Mouse (Mus musculus): ENCODE measurements around the gene Tigar.

Gene Tigar

GRCm38 (mm10) chr6:127143576-127144288 lies 34.4 kb upstream of the Tigar start:
- in situ Hi-C loops (cut with MboI; ENCODE audit: low sequenced_read_pairs), result loop anchor here (10.0 kb wide), 1 partner anchor 211 kb away; no protein-coding TSS in a partner anchor

DNA sequence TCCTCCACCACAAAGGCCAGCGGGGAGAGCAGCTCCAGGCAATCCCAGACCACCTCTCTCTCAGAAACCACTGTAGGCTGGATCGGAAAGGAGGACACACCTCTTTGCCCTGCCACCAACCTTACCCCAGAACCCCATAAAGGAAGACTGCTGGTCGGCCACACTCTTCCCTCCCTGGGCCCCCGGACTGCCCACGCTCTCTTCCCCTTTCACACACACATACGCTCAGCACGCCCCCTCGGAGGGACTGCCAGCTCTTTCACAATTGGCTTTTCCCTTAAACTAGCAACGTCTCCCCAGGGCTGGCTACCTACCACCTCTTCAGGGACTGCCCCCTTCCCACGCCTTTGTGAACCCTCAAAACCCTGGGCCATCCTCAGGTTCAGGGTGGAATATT lies 33.8 kb upstream of the Tigar start:
- in situ Hi-C loops (cut with MboI; ENCODE audit: low sequenced_read_pairs), result loop anchor here (10.0 kb wide), 1 partner anchor 212 kb away; no protein-coding TSS in a partner anchor

DNA sequence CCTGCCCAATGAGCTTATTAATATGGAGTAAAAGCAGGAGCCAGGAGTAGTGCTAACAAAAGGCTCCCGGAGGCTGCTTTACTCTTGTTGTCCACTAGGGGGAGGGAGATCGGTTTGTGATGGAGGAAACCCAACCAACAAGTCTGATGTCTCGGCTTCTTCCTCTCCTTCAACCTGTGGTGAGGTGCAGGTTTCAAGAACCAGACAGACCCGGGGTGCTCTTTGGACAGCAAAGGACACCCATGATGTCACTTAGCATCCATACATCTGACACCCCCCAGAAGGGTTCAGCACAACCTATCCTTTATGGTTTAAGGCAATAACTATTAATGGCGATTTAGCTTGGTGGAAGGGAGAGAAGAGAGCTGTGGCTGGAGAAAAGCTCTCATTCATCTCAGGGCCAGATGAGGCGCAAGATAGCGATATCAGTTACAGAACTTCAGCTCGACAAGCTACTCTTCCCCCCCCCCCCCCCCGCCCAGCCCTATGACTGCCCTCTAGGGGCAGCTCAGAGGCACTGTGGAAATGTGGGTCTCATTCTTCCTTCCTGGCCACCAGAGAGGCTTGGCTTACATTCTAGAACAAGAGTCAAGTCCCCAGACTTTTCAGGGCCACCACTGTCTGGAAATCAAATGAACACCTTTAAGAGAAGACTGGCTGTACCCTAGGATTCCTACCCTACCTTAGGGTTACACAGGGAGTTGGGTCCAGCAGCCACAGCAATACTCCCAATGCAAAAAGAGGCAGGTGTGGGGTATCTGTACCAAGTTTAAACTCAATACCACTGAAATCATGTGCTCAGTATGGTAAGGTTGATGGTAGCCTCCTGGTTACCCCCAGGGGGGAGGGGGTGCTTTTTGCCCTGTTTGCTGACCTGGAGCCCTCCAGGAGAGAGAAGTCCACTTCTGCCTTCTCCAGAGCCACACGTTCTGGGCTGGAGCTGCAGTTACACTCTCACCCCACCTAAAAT lies 33.1 kb upstream of the Tigar start:
- in situ Hi-C loops (cut with MboI; ENCODE audit: low sequenced_read_pairs), result loop anchor here (10.0 kb wide), 1 partner anchor 212 kb away; no protein-coding TSS in a partner anchor

- in situ Hi-C loops (cut with MboI; ENCODE audit: low sequenced_read_pairs), result no loop called here
Observed at GRCm38 (mm10) chr6:127138962-127139361, 29.6 kb upstream of the Tigar start.

DNA sequence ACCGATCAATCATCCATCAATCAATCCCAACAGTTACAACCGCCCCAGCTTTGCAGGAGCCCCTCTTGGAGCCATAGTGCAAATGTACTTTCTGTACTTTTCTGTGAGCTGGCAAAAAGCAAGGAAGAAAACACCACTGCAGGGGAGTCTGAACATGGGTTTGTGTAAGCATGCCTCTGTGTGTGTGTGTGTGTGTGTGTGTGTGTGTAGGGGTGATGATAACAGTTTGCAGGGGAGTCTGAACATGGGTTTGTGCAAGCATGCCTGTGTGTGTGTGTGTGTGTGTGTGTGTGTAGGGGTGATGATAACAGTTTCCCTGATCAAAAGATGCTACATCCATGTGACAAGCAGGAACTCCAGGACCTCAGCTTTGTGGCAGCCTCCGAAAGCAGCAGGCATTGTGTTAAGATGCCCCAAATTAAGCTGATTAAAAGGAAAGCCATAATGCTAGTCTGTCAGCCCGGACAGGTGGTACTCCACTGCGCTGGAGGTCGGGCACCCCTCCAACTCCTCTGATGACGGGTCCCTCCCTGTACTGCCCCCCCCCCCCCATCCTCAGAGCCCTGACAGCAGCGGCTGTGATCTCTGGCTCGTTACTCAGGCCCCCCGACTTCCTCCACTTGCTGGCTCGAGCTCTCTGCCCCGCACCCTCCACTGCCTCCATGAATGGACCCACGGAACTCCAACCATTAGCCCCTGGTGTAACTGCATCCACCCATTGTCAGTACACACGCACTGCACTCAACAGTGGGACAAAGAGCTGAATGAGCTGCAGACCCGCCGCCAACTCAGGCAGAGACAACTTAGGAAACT lies 24.3 kb upstream of the Tigar start:
- in situ Hi-C loops (cut with MboI; ENCODE audit: low sequenced_read_pairs), result no loop called here

DNA sequence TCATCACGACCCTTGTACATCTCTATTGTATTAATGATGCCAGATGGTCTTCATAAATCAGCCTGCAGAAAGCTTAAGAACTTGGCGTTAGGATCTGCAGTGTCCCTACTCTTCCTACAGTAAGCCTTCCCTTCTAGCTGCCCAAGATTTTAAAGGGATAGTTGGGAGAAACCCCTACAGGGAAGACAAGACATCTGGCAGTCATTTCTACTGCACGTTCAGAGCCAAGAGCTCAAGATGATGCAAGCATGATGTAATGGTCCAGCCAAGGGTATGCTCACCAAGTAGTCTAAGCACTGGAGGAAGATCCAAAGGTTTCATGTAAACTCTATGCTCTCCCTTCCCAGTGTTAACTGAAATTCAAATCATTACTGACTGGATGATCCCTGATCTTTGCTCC lies 23.4 kb upstream of the Tigar start:
- in situ Hi-C loops (cut with MboI; ENCODE audit: low sequenced_read_pairs), result no loop called here

- in situ Hi-C loops (cut with MboI; ENCODE audit: low sequenced_read_pairs), result no loop called here
Observed at GRCm38 (mm10) chr6:127131946-127132345, 22.6 kb upstream of the Tigar start.

DNA sequence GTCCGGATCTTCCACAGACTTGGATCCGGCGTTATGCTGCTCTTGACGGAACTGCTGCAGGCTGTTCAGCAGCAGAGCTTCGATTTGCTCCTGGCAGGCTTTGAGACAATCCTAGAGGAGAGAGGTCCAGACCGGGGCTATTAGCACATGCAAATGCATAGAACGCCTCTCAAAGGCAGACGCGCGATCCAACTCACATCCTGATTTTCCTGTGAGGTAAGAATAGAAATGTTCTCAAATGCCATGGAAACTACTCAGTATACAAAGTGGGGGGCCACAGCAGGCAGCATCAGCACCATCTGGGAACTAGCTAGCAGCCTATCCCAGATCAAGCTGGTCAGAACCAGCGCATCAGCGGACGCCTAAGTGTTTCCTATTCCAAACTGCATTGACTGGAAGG lies 21.0 kb upstream of the Tigar start:
- in situ Hi-C loops (cut with MboI; ENCODE audit: low sequenced_read_pairs), result no loop called here

- in situ Hi-C loops (cut with MboI; ENCODE audit: low sequenced_read_pairs), result loop anchor here (10.0 kb wide), 1 partner anchor 185 kb away; no protein-coding TSS in a partner anchor
Observed at GRCm38 (mm10) chr6:127129659-127130058, 20.3 kb upstream of the Tigar start.

GRCm38 (mm10) chr6:127123506-127123905 lies 14.1 kb upstream of the Tigar start:
- in situ Hi-C loops (cut with MboI; ENCODE audit: low sequenced_read_pairs), result loop anchor here (10.0 kb wide), 1 partner anchor 179 kb away; no protein-coding TSS in a partner anchor

- in situ Hi-C loops (cut with MboI; ENCODE audit: low sequenced_read_pairs), result loop anchor here (10.0 kb wide), 1 partner anchor 178 kb away; no protein-coding TSS in a partner anchor
Observed at GRCm38 (mm10) chr6:127122996-127123395, 13.6 kb upstream of the Tigar start.

- in situ Hi-C loops (cut with MboI; ENCODE audit: low sequenced_read_pairs), result loop anchor here (10.0 kb wide), 1 partner anchor 178 kb away; no protein-coding TSS in a partner anchor
Observed at GRCm38 (mm10) chr6:127122221-127122806, 13.0 kb upstream of the Tigar start.

- in situ Hi-C loops (cut with MboI; ENCODE audit: low sequenced_read_pairs), result no loop called here
Observed at GRCm38 (mm10) chr6:127114753-127115456, 5.5 kb upstream of the Tigar start.

DNA sequence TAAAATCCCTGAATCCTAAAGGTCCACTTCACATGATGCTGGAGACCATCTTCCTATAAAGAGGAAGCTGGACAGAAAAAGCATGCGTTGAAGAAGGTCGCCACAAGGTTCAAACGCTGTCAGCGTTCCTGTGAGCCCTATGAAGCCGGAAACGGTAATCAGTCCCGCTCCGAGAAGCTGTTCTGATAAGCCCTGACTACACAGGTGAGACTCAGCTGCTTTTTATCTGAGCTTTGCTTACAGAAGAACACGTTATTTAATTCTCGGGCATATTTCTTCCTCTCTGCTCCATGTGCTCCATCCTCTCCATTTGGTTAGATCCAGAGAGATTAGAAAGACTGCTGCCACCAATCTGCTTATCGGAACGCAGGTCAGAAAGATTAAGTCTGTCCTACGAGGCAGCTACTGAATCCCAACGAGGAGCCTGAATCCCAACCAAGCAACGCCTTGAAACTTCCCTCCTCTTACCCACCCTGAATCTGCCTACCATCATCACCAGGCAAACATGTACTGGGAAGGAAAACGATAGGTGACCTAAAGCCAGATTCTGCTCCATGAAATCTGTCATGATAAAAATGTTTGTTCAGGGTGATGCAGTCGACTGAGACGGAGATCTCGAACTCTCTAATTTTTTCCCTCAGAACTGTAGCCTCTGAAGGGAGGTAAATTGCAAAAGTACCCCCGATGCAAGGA lies 843 bp downstream of the Tigar start:
- in situ Hi-C loops (cut with MboI; ENCODE audit: low sequenced_read_pairs), result no loop called here

DNA sequence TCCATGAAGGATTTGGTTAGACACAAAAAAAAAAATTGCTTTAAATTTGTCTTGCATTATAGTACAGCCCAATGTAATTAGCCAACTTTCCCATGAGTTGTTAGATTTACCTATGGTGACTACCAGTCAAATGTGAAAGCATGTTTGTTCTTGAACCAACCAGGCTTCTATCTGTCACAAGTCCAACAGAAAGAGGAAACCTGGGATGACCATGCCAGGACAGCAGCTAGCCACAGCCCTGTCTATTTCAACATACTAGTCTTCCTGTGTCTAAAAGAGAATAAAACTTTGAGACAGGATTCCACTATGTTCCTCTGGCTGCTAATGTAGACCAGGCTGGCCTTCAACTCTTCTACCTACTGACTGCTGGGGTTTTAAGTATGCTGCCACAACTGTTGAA lies 1.9 kb downstream of the Tigar start:
- in situ Hi-C loops (cut with MboI; ENCODE audit: low sequenced_read_pairs), result no loop called here

GRCm38 (mm10) chr6:127106726-127107125 lies 2.6 kb downstream of the Tigar start:
- in situ Hi-C loops (cut with MboI; ENCODE audit: low sequenced_read_pairs), result no loop called here

DNA sequence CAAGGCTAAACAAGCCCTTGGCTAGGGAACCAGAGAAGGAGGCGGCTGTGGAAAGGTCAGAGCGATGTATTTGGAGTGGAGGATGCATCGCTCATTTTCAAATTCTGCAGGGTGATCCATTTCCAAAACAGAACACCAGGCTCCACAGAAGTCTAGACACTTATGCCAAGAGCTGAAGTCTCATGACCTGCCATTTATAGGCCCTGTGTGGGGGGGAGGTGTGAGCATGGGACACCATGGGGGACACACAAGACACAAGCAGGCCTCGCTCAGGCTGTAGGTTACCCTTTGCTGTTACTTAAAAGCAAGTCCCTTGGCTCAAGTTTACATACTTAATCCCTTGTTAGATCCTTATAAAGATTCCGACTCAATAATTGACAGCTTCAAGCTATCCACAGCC lies 3.2 kb downstream of the Tigar start:
- in situ Hi-C loops (cut with MboI; ENCODE audit: low sequenced_read_pairs), result no loop called here

DNA sequence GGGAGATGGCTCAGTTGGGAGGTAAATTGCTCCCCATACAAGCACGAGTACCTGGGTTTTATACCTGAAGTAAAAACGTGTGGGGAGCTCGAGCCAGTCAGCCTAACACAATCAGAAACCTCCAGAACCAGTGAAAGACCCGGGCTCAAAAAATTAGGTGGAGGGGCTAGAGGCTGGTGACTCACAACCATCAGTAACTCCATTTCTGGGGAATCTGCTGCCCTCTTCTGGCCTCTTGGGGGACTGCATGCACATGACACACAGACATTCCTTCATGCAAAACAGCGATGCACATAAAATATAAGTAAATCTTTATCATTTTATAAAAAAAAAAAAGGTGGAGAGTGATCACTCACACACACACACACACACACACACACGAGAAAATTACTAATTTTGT lies 4.2 kb downstream of the Tigar start:
- in situ Hi-C loops (cut with MboI; ENCODE audit: low sequenced_read_pairs), result no loop called here

DNA sequence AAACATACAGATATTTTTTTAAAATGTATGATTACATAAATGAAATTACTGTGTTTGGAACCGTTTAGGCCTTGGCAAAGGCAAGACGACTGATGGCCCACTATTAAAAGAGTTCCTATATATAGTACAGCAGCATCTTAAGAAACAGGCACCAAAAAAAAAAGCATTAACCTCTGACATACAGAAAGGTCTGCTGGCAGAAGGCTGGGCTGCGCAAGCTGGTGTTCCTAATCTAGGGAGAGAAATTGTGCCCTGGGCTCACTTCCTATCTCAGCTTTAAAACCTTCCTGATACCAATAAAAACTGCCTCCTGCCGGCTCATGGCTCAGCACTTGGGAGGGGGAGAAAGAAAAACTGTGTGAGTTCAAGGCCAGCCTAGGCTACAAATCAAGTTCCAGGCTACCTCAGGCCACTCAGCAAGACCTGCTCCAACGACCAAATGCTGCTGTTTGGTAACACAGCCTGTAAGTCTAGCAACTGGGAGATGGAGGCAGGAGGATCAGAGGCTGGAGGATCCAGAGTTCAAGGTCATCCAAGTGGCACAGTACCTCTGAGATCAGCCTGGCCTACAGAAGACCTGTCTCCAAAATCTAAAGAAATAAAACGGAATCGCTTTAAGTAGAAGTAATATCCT lies 4.8 kb downstream of the Tigar start:
- in situ Hi-C loops (cut with MboI; ENCODE audit: low sequenced_read_pairs), result no loop called here

All from CH12F3 (cell line).